In genomic region chr1:134435414-134435813, GRCm38 (mm10) we compare ENCODE assay signal across 9 mouse cellular contexts. TPM values are rescaled to one million over a fixed set of nuclear protein-coding genes. Genes with fewer than 3 reads are reported as not detected.
A peak's percentile ranks its signal among the peaks of the same experiment; 100 is the strongest.
DNase-seq lines count a peak whose midpoint lies in the region; ATAC-seq and TF ChIP-seq lines count a peak whose summit lies in the region.
"Had no signal": no experiment of that assay in that cellular context is flagged by ENCODE, and none has a peak within 500 bp of the region (broad histone marks: within the 10 kb centered on the region; RNA-seq: fewer than 3 reads in every experiment).

No protein-coding gene starts in this region.

- POLR2A ChIA-PET in Patski (lab: Charles Lee), result no interaction called here

- no peak for DNase-seq in layer of hippocampus, adult 2 months (ENCODE audit: low spot score in 2 of 2)
- DNase-seq in layer of hippocampus, postnatal 10 days (ENCODE audit: low spot score in 2 of 2), result no peak
- DNase-seq in Patski (ENCODE audit: low read depth, low spot score), result no peak
- peak; percentile 79 for DNase-seq in induced T-regulatory cell, adult 2 months (ENCODE audit: low read depth)
- peak; percentile 49 for DNase-seq in spleen, adult 12 weeks (ENCODE audit: low spot score)
- no peak for DNase-seq in yolk sac, embryonic 10.5 days (ENCODE audit: low spot score)
- no peak for DNase-seq in frontal cortex, postnatal 10 days (ENCODE audit: low spot score in 2 of 2)

- in situ Hi-C loops in Patski (cut with MboI; ENCODE audit: low pct_unique_long_range_greater_than_20kb), result no loop called here

- TF ChIP-seq CTCF in layer of hippocampus, adult 2 months (conservative IDR thresholded peaks at IDR 0.05), result peak; percentile 62
- peak; percentile 49 for TF ChIP-seq CTCF in Patski (IDR thresholded peaks at IDR 0.05)

- H3K27ac ChIP-seq in layer of hippocampus, adult 2 months, result no peak overlapping the region

- H3K4me3 ChIP-seq in layer of hippocampus, adult 2 months, result no peak overlapping the region
- H3K4me3 ChIP-seq: myocyte had no signal

- no peaks in the 10 kb centered on the region for H3K27me3 ChIP-seq in Patski

- ATAC-seq in Patski, result no peak

- CTCF ChIA-PET in Patski (lab: Charles Lee), result interaction anchor here (0.7 kb wide), 1 partner anchor 11 kb away, joined by 3 read pairs; no protein-coding TSS in a partner anchor

RNA-seq across cellular contexts. Expression of gene Klhl12, which starts 19.9 kb away (rescaled TPM):
- total RNA-seq in layer of hippocampus, adult 2 months (2021), result 10 to 100 TPM; 43.5 to 44.4 TPM
- total RNA-seq in layer of hippocampus, postnatal 10 days (2021), result 10 to 100 TPM; 37.7 to 39.5 TPM
- polyA plus RNA-seq in Patski (2021), result 18.6 TPM

RNA-seq across cellular contexts. Expression of gene Adipor1, which starts 20.2 kb away (rescaled TPM):
- total RNA-seq in layer of hippocampus, adult 2 months (2021), result 10 to 100 TPM; 53.1 to 55.2 TPM
- 10 to 100 TPM; 60.6 to 63.8 TPM for total RNA-seq in layer of hippocampus, postnatal 10 days (2021)
- polyA plus RNA-seq in Patski (2021), result 144 TPM

RNA-seq across cellular contexts. Expression of gene Cyb5r1, which starts 30.1 kb away (rescaled TPM):
- total RNA-seq in layer of hippocampus, adult 2 months (2021), result 10 to 100 TPM; 27.4 to 39.9 TPM
- total RNA-seq in layer of hippocampus, postnatal 10 days (2021), result 10 to 100 TPM; 23.6 to 30.5 TPM
- polyA plus RNA-seq in Patski (2021), result 104 TPM

RNA-seq across cellular contexts. Expression of gene 4933406M09Rik, which starts 49.7 kb away (rescaled TPM):
- not detected for total RNA-seq in layer of hippocampus, adult 2 months (2021)
- total RNA-seq in layer of hippocampus, postnatal 10 days (2021), result not detected
- not detected for polyA plus RNA-seq in Patski (2021)
- polyA plus RNA-seq: gonadal fat pad, adult 2 months; myocyte had no signal

RNA-seq across cellular contexts. Expression of gene Rabif, which starts 59.0 kb away (rescaled TPM):
- total RNA-seq in layer of hippocampus, adult 2 months (2021), result 10 to 100 TPM; 22.3 to 23.6 TPM
- total RNA-seq in layer of hippocampus, postnatal 10 days (2021), result 10 to 100 TPM; 28.9 to 33.9 TPM
- polyA plus RNA-seq in Patski (2021), result 24.6 TPM

Comparison
In these comparisons a context has a peak if more than half of its experiments do, and no peak if none do; other contexts are left out.
1. DNase-seq: peak in induced T-regulatory cell, adult 2 months (single experiment) and spleen, adult 12 weeks (single experiment); none in layer of hippocampus, adult 2 months (0 of 2), layer of hippocampus, postnatal 10 days (0 of 2), Patski (single experiment), yolk sac, embryonic 10.5 days (single experiment) and frontal cortex, postnatal 10 days (0 of 2).